ENCODE assay signal across 10 mouse cellular contexts in the genomic region with DNA sequence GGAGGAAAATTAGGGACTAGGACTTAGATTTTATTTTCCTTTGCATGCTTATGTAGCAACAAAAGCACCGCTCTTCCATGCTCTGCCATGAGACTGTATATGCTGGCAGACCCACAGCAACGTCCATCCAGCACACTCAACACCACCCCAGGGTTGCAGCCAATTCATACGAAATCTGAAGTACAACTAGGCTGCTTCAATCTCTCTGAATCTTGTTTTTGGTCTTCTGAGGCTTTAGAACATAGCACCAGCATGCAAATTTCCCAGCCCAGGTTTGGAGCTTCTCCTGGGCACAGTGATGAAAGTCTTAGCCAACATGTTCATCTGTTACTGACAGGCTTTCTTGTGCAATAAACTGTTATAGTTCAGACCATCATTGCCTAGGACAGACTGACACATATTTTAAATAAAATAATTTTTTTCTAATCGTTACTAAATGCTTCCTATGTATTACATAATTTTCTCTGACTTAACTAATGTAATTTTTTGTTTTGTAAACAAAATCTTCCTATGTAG. TPM values are rescaled to one million over a fixed set of nuclear protein-coding genes. Genes with fewer than 3 reads are reported as not detected.
DNase-seq lines count a peak whose midpoint lies in the region; ATAC-seq lines count a peak whose summit lies in the region.
"Had no signal": no experiment of that assay in that cellular context is flagged by ENCODE, and none has a peak within 500 bp of the region (broad histone marks: within the 10 kb centered on the region; RNA-seq: fewer than 3 reads in every experiment).

No protein-coding gene starts in this region.

- H3K9ac ChIP-seq in heart, embryonic 15.5 days: peak overlapping the region; percentile 20; the same call in 1 of the 2 replicates
- no peak overlapping the region for H3K9ac ChIP-seq in midbrain, embryonic 11.5 days (ENCODE audit: low read length)
- H3K9ac ChIP-seq in liver, embryonic 15.5 days: no peak overlapping the region
- H3K9ac ChIP-seq in stomach, embryonic 16.5 days (ENCODE audit: low read length): peak overlapping the region; percentile 42; the same call in 1 of the 2 replicates

- peak overlapping the region; percentile 45 for H3K4me2 ChIP-seq in heart, embryonic 15.5 days
- H3K4me2 ChIP-seq in midbrain, embryonic 11.5 days: no peak overlapping the region
- H3K4me2 ChIP-seq in liver, embryonic 15.5 days: peak overlapping the region; percentile 35; the same call in 1 of the 2 replicates
- H3K4me2 ChIP-seq in stomach, embryonic 16.5 days (ENCODE audit: low read depth, low read length): no peak overlapping the region

- no peak for ATAC-seq in heart, embryonic 15.5 days (replicated peaks; ENCODE audit: insufficient number of reproducible peaks, insufficient read depth, low FRiP score, low read depth)
- no peak for ATAC-seq in midbrain, embryonic 11.5 days (ENCODE audit: low FRiP score)
- ATAC-seq in liver, embryonic 15.5 days (ENCODE audit: insufficient read depth): no peak
- no peak for ATAC-seq in stomach, embryonic 16.5 days (ENCODE audit: insufficient read depth, low FRiP score)
- ATAC-seq: inflammation-experienced regulatory T-cells, adult 6 months had no signal

- DNase-seq in heart, adult 8-10 months (ENCODE audit: low spot score): no peak
- DNase-seq in midbrain, embryonic 11.5 days (ENCODE audit: low spot score, missing footprints): no peak
- no peak for DNase-seq in midbrain, embryonic 10.5 days (ENCODE audit: low spot score)
- DNase-seq in gastrocnemius, postnatal 4 days (ENCODE audit: low spot score in 2 of 2): no peak
- DNase-seq in Muller cell, postnatal 12 days (ENCODE audit: inconsistent ontology term): no peak
- DNase-seq: spleen, adult 18-20 months had no signal

- no peaks in the 10 kb centered on the region for H3K27me3 ChIP-seq in heart, embryonic 15.5 days
- H3K27me3 ChIP-seq in midbrain, embryonic 11.5 days (ENCODE audit: control insufficient read depth, insufficient read depth, low read length): no peaks in the 10 kb centered on the region
- H3K27me3 ChIP-seq in midbrain, embryonic 10.5 days (ENCODE audit: low read depth, poor library complexity, severe bottlenecking): no peaks in the 10 kb centered on the region
- H3K27me3 ChIP-seq in liver, embryonic 15.5 days: no peaks in the 10 kb centered on the region
- no peaks in the 10 kb centered on the region for H3K27me3 ChIP-seq in stomach, embryonic 16.5 days (ENCODE audit: control insufficient read depth, insufficient read depth, low read length)

- peaks cover 73% of the 10 kb centered on the region for H3K4me1 ChIP-seq in heart, embryonic 15.5 days (replicated peaks)
- peaks cover 9% of the 10 kb centered on the region; the same call in 1 of the 2 replicates for H3K4me1 ChIP-seq in midbrain, embryonic 11.5 days (ENCODE audit: control insufficient read depth, insufficient read depth, low read length)
- peaks cover 23% of the 10 kb centered on the region for H3K4me1 ChIP-seq in midbrain, embryonic 10.5 days
- H3K4me1 ChIP-seq in liver, embryonic 15.5 days (replicated peaks): peaks cover 68% of the 10 kb centered on the region
- peaks cover 31% of the 10 kb centered on the region for H3K4me1 ChIP-seq in stomach, embryonic 16.5 days (ENCODE audit: control insufficient read depth, insufficient read depth, low read length)

- no peaks in the 10 kb centered on the region for H3K9me3 ChIP-seq in heart, embryonic 15.5 days (replicated peaks)
- no peaks in the 10 kb centered on the region for H3K9me3 ChIP-seq in midbrain, embryonic 11.5 days (ENCODE audit: control insufficient read depth, low read length)
- no peaks in the 10 kb centered on the region for H3K9me3 ChIP-seq in midbrain, embryonic 10.5 days (replicated peaks)
- no peaks in the 10 kb centered on the region for H3K9me3 ChIP-seq in liver, embryonic 15.5 days (replicated peaks)
- H3K9me3 ChIP-seq in stomach, embryonic 16.5 days (replicated peaks; ENCODE audit: control insufficient read depth, low read length): no peaks in the 10 kb centered on the region

- WGBS in heart, embryonic 15.5 days: 36% methylated on average over 4 of the region's 4 CpGs
- WGBS in midbrain, embryonic 11.5 days: 77% methylated on average over 4 of the region's 4 CpGs
- WGBS in midbrain, embryonic 10.5 days: 81% methylated on average over 4 of the region's 4 CpGs
- WGBS in liver, embryonic 15.5 days (ENCODE audit: insufficient replicate concordance): 35% methylated on average over 4 of the region's 4 CpGs
- 67% methylated on average over 4 of the region's 4 CpGs for WGBS in stomach, embryonic 16.5 days

- H3K27ac ChIP-seq in heart, embryonic 15.5 days: peak overlapping the region; percentile 79
- 0 out of 2 replicates have a peak overlapping the region, but pooled peaks have one; percentile 28 for H3K27ac ChIP-seq in midbrain, embryonic 11.5 days (ENCODE audit: low read depth, low read length)
- no peak overlapping the region for H3K27ac ChIP-seq in midbrain, embryonic 10.5 days (replicated peaks)
- H3K27ac ChIP-seq in liver, embryonic 15.5 days (replicated peaks): peak overlapping the region; percentile 53
- H3K27ac ChIP-seq in stomach, embryonic 16.5 days (ENCODE audit: low read length): peak overlapping the region; percentile 46

- H3K4me3 ChIP-seq in heart, embryonic 15.5 days: no peak overlapping the region; the same call in 1 of the 2 replicates
- no peak overlapping the region for H3K4me3 ChIP-seq in midbrain, embryonic 11.5 days (ENCODE audit: low read depth, low read length)
- no peak overlapping the region for H3K4me3 ChIP-seq in midbrain, embryonic 10.5 days
- no peak overlapping the region for H3K4me3 ChIP-seq in liver, embryonic 15.5 days (replicated peaks)
- no peak overlapping the region for H3K4me3 ChIP-seq in stomach, embryonic 16.5 days (replicated peaks; ENCODE audit: low read length)

- no peaks in the 10 kb centered on the region for H3K36me3 ChIP-seq in heart, embryonic 15.5 days
- no peaks in the 10 kb centered on the region for H3K36me3 ChIP-seq in midbrain, embryonic 11.5 days (ENCODE audit: control insufficient read depth, insufficient read depth, low read length)
- peaks cover 24% of the 10 kb centered on the region for H3K36me3 ChIP-seq in midbrain, embryonic 10.5 days
- no peaks in the 10 kb centered on the region for H3K36me3 ChIP-seq in liver, embryonic 15.5 days (replicated peaks)
- H3K36me3 ChIP-seq in stomach, embryonic 16.5 days (ENCODE audit: control insufficient read depth, insufficient read depth, low read length): no peaks in the 10 kb centered on the region

RNA-seq across cellular contexts. Expression of gene Zfp609, which starts 39.5 kb away (rescaled TPM):
- 4.9 and 5.7 TPM in 2 replicates for polyA plus RNA-seq in heart, embryonic 15.5 days (2015; fragmentation: Nextera tagmentation; extraction: Ambion mirVana)
- 10 to 100 TPM; 21.6 to 25.1 (median 22.2) TPM for total RNA-seq in heart, adult 8-10 months (2022)
- 7.4 and 7.6 TPM in 2 replicates for polyA plus RNA-seq in midbrain, embryonic 11.5 days (2014; fragmentation: Nextera tagmentation; extraction: Ambion mirVana)
- 6.4 and 7.3 TPM in 2 replicates for polyA plus RNA-seq in midbrain, embryonic 10.5 days (2016; fragmentation: Nextera tagmentation; extraction: Ambion mirVana)
- polyA plus RNA-seq in liver, embryonic 15.5 days (2015; fragmentation: Nextera tagmentation; extraction: Ambion mirVana): 1.6 and 2.0 TPM in 2 replicates
- polyA plus RNA-seq in stomach, embryonic 16.5 days (2015; fragmentation: Nextera tagmentation; extraction: Ambion mirVana): 3.8 and 5.0 TPM in 2 replicates
- total RNA-seq in gastrocnemius, postnatal 4 days (2021): 10 to 100 TPM; 34.1 to 39.0 TPM

Comparison
In these comparisons a context has a peak if more than half of its experiments do, and no peak if none do; other contexts are left out.
1. H3K4me2 ChIP-seq: peak in heart, embryonic 15.5 days (single experiment) and liver, embryonic 15.5 days (single experiment); none in midbrain, embryonic 11.5 days (single experiment) and stomach, embryonic 16.5 days (single experiment).
2. H3K9ac ChIP-seq: peak in heart, embryonic 15.5 days (single experiment) and stomach, embryonic 16.5 days (single experiment); none in midbrain, embryonic 11.5 days (single experiment) and liver, embryonic 15.5 days (single experiment).